Mouse (Mus musculus) spleen, postnatal 36 days (tissue): ENCODE results near the gene Prkd2.

Source experiments
- DNase-seq, 2 experiments: peaks; one replicate each; pipeline ENCODE4 v3.0.0; 2022; ENCODE audit warnings: low spot score in 2 of 2, mixed read lengths in 1 of 2

The Prkd2 gene

GRCm38 (mm10) chr7:16826571-16826970, 16.1 kb upstream of the Prkd2 start:
- DNase-seq = no peak

- peak in 1 of 2 experiments; percentile 40 for DNase-seq
Observed at GRCm38 (mm10) chr7:16827274-16827673, 15.4 kb upstream of the Prkd2 start.

- DNase-seq = no peak
Observed at GRCm38 (mm10) chr7:16830449-16830848, 12.3 kb upstream of the Prkd2 start.

- peak; percentile 74 to 75 for DNase-seq
Observed at GRCm38 (mm10) chr7:16837916-16838803, 4.5 kb upstream of the Prkd2 start.

- DNase-seq = no peak
Observed at GRCm38 (mm10) chr7:16838804-16839426, 3.8 kb upstream of the Prkd2 start.

GRCm38 (mm10) chr7:16839427-16840108, 3.1 kb upstream of the Prkd2 start:
- DNase-seq = no peak

GRCm38 (mm10) chr7:16840109-16840491, 2.6 kb upstream of the Prkd2 start:
- DNase-seq = no peak

GRCm38 (mm10) chr7:16841078-16841477, 1.6 kb upstream of the Prkd2 start:
- DNase-seq = no peak

GRCm38 (mm10) chr7:16841561-16842560, 841 bp upstream of the Prkd2 start:
- DNase-seq = peak; percentile 90 to 91

GRCm38 (mm10) chr7:16843441-16844171, 904 bp downstream of the Prkd2 start:
- peak; percentile 82 to 84 for DNase-seq

GRCm38 (mm10) chr7:16844696-16845071, 2.0 kb downstream of the Prkd2 start:
- DNase-seq = no peak

GRCm38 (mm10) chr7:16845072-16845819, 2.5 kb downstream of the Prkd2 start:
- peak; percentile 81 to 83 for DNase-seq

GRCm38 (mm10) chr7:16845820-16846167, 3.1 kb downstream of the Prkd2 start:
- DNase-seq = no peak

GRCm38 (mm10) chr7:16846775-16847174, 4.1 kb downstream of the Prkd2 start:
- no peak for DNase-seq

GRCm38 (mm10) chr7:16847507-16847906, 4.8 kb downstream of the Prkd2 start:
- DNase-seq = no peak

GRCm38 (mm10) chr7:16848579-16848978, 5.9 kb downstream of the Prkd2 start:
- DNase-seq = no peak

- no peak for DNase-seq
Observed at GRCm38 (mm10) chr7:16851636-16852035, 8.9 kb downstream of the Prkd2 start.

- DNase-seq = no peak
Observed at GRCm38 (mm10) chr7:16853302-16853831, 10.7 kb downstream of the Prkd2 start.

GRCm38 (mm10) chr7:16858336-16858735, 15.6 kb downstream of the Prkd2 start:
- peak; percentile 46 to 54 for DNase-seq
